Mouse (Mus musculus): Measurements from ENCODE around the gene Rasd1. TPM values are rescaled to one million over a fixed set of nuclear protein-coding genes. Genes with fewer than 3 reads are reported as not detected.

Rasd1 gene
- polyA plus RNA-seq (2012; rRNA removed) = 3.0 and 4.3 TPM in 2 replicates

DNA sequence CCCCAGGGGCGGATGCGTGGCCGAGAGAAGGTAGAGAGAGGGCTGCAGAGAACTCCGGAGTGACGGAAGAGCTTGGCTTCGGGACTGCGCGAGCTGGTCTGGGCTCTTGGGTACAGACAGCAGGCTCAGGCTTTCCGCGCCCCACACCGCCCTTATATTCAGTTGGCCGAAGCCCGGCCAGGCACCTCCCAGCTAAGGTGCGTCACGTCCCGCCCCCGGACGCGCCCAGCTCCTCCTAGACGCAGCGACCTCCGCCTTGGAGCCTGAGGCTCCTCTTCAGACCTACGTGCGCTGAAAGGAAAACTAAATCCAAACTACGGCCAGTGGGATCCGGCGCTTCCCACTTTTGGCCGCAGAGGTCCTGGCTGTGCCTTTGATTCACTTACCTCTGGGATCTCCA lies at the start of gene Rasd1:
TSS of gene Rasd1 (minus strand) at position 127 of the 400 bp plus-strand sequence.
- 0% methylated on average over 28 of the region's 28 CpGs for WGBS
- peaks cover 7% of the 10 kb centered on the region; the same call in 1 of the 2 replicates for H3K4me1 ChIP-seq (ENCODE audit: control insufficient read depth, insufficient read depth, low read length)
- H3K4me3 ChIP-seq (replicated peaks; ENCODE audit: extremely low read depth, low read depth, low read length) = peak within 1 kb of the TSS; percentile 49
- DNase-seq = peak; percentile 84
- TF ChIP-seq POLR2A (IDR thresholded peaks at IDR 0.05; ENCODE audit: borderline replicate concordance, extremely low read depth, low read depth, low read length) = peak; percentile 93; the same call in 1 of the 2 replicates
- no peak for TF ChIP-seq CTCF (IDR thresholded peaks at IDR 0.05; ENCODE audit: insufficient read depth, low read length)

GRCm38 (mm10) chr11:60011516-60011915 lies 46.8 kb upstream of the Rasd1 start:
- DNase-seq = no peak
- WGBS = 82% methylated on average over 3 of the region's 3 CpGs
- TF ChIP-seq CTCF (IDR thresholded peaks at IDR 0.05; ENCODE audit: insufficient read depth, low read length) (no peak), POLR2A (IDR thresholded peaks at IDR 0.05; ENCODE audit: borderline replicate concordance, extremely low read depth, low read depth, low read length) (no peak)
- no peak overlapping the region for H3K4me3 ChIP-seq (replicated peaks; ENCODE audit: extremely low read depth, low read depth, low read length)
- no peaks in the 10 kb centered on the region for H3K4me1 ChIP-seq (ENCODE audit: control insufficient read depth, insufficient read depth, low read length)

DNA sequence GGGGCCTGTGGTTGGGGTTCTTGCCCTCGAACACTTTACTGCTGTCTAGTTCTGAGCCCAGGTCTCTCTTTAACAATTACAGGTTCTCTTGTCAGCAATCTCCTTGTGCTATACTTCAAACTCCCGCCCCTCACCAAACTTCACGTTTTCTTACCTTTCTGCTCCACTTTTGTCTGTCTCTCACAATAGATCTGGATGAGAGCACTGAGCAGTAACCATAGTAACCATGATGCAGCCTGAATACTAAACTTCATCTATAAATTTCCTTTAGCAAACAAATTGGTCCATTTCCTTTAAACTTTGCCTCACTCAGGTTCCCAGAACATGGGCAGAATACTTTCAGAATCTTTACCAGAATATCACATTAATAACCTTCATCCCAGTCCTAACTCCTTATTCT lies 44.7 kb upstream of the Rasd1 start:
- TF ChIP-seq CTCF (IDR thresholded peaks at IDR 0.05; ENCODE audit: insufficient read depth, low read length) (no peak), POLR2A (IDR thresholded peaks at IDR 0.05; ENCODE audit: borderline replicate concordance, extremely low read depth, low read depth, low read length) (no peak)
- DNase-seq = no peak
- H3K4me3 ChIP-seq (replicated peaks; ENCODE audit: extremely low read depth, low read depth, low read length) = no peak overlapping the region
- no peaks in the 10 kb centered on the region for H3K4me1 ChIP-seq (ENCODE audit: control insufficient read depth, insufficient read depth, low read length)
- WGBS = 80% methylated on average over 3 of the region's 3 CpGs

- TF ChIP-seq POLR2A (IDR thresholded peaks at IDR 0.05; ENCODE audit: borderline replicate concordance, extremely low read depth, low read depth, low read length) = no peak
- TF ChIP-seq CTCF (IDR thresholded peaks at IDR 0.05; ENCODE audit: insufficient read depth, low read length) = no peak
- Histone ChIP-seq H3K4me1 (ENCODE audit: control insufficient read depth, insufficient read depth, low read length) (no peaks in the 10 kb centered on the region), H3K4me3 (replicated peaks; ENCODE audit: extremely low read depth, low read depth, low read length) (no peak overlapping the region)
- WGBS = 67% methylated on average over 3 of the region's 3 CpGs
- no peak for DNase-seq
Measured at GRCm38 (mm10) chr11:60005866-60006265, 41.1 kb upstream of the Rasd1 start.

- Histone ChIP-seq H3K4me1 (ENCODE audit: control insufficient read depth, insufficient read depth, low read length) (no peaks in the 10 kb centered on the region), H3K4me3 (replicated peaks; ENCODE audit: extremely low read depth, low read depth, low read length) (no peak overlapping the region)
- WGBS = 77% methylated on average over 6 of the region's 6 CpGs
- no peak for DNase-seq
- no peak for TF ChIP-seq POLR2A (IDR thresholded peaks at IDR 0.05; ENCODE audit: borderline replicate concordance, extremely low read depth, low read depth, low read length)
- TF ChIP-seq CTCF (IDR thresholded peaks at IDR 0.05; ENCODE audit: insufficient read depth, low read length) = no peak
Measured at GRCm38 (mm10) chr11:60004716-60005115, 40.0 kb upstream of the Rasd1 start.

- H3K4me1 ChIP-seq (ENCODE audit: control insufficient read depth, insufficient read depth, low read length) = no peaks in the 10 kb centered on the region
- TF ChIP-seq CTCF (IDR thresholded peaks at IDR 0.05; ENCODE audit: insufficient read depth, low read length) (no peak), POLR2A (IDR thresholded peaks at IDR 0.05; ENCODE audit: borderline replicate concordance, extremely low read depth, low read depth, low read length) (no peak)
- 75% methylated on average over 8 of the region's 8 CpGs for WGBS
- H3K4me3 ChIP-seq (replicated peaks; ENCODE audit: extremely low read depth, low read depth, low read length) = no peak overlapping the region
- DNase-seq = no peak
Measured at GRCm38 (mm10) chr11:60003811-60004210, 39.1 kb upstream of the Rasd1 start.

DNA sequence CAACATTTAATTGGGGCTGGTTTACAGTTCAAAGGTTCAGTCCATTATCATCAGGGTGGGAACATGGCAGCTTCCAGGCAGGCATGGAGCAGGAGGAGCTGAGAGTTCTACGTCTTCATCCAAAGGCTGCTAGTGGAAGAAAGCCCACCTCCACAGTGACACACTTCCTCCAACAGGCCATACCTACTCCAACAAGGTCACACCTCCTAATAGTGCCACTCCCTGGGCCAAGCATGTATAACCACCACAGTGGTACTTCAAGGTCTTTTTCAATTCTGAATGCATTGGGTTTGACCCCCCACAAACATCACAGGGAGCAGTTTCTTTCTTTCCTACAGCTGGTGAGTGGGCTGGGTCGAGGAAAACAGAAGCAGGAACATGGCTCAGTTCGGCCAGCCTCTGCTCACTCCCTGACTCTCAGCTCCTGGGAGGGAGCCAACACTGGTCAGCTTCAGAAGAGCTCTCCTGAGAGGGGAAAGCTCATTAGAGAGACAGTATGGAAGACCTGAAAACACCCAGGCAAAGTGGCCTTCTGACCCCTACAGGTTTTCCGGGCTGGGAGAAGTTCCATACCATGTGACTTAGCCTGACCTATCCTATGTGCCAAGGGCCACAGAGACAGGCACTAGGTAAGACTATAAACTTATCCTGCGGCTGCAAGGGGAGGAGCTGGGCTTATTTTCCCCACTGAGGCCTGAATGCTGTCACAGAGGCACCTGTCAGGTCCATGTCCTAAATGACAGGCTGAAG lies 36.7 kb upstream of the Rasd1 start:
- WGBS = 72% methylated on average over 5 of the region's 5 CpGs
- no peak for TF ChIP-seq CTCF (IDR thresholded peaks at IDR 0.05; ENCODE audit: insufficient read depth, low read length)
- TF ChIP-seq POLR2A (IDR thresholded peaks at IDR 0.05; ENCODE audit: borderline replicate concordance, extremely low read depth, low read depth, low read length) = no peak
- Histone ChIP-seq H3K4me1 (ENCODE audit: control insufficient read depth, insufficient read depth, low read length) (no peaks in the 10 kb centered on the region), H3K4me3 (replicated peaks; ENCODE audit: extremely low read depth, low read depth, low read length) (no peak overlapping the region)
- no peak for DNase-seq

GRCm38 (mm10) chr11:59994318-59994717 lies 29.6 kb upstream of the Rasd1 start:
- H3K4me3 ChIP-seq (replicated peaks; ENCODE audit: extremely low read depth, low read depth, low read length) = no peak overlapping the region
- no peak for TF ChIP-seq CTCF (IDR thresholded peaks at IDR 0.05; ENCODE audit: insufficient read depth, low read length)
- no peak for TF ChIP-seq POLR2A (IDR thresholded peaks at IDR 0.05; ENCODE audit: borderline replicate concordance, extremely low read depth, low read depth, low read length)
- WGBS = 38% methylated on average over 9 of the region's 9 CpGs
- H3K4me1 ChIP-seq (ENCODE audit: control insufficient read depth, insufficient read depth, low read length) = no peaks in the 10 kb centered on the region
- DNase-seq = no peak

DNA sequence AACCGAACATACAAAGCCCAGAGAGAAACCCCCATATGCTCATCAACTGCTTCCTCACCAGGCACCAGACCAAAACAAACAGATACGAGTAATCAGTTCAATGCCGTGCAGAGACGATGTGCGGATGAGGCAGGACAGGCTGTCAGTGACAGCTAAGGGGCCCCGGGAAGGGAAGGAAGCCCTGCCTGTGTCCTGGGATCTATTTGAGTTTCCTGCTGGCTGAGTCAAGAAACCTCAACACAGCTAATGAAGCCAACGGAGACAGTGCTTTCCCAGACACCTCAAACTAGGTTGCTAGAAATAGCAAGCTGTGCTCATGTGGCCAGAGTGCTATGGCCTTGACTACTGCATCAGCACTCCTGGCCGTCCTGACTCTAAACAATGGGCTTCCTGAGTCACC lies 26.6 kb upstream of the Rasd1 start:
- H3K4me1 ChIP-seq (ENCODE audit: control insufficient read depth, insufficient read depth, low read length) = no peaks in the 10 kb centered on the region
- no peak for TF ChIP-seq CTCF (IDR thresholded peaks at IDR 0.05; ENCODE audit: insufficient read depth, low read length)
- no peak for TF ChIP-seq POLR2A (IDR thresholded peaks at IDR 0.05; ENCODE audit: borderline replicate concordance, extremely low read depth, low read depth, low read length)
- H3K4me3 ChIP-seq (replicated peaks; ENCODE audit: extremely low read depth, low read depth, low read length) = no peak overlapping the region
- 29% methylated on average over 8 of the region's 8 CpGs for WGBS
- peak; percentile 14 for DNase-seq

- Histone ChIP-seq H3K4me1 (ENCODE audit: control insufficient read depth, insufficient read depth, low read length) (no peaks in the 10 kb centered on the region), H3K4me3 (replicated peaks; ENCODE audit: extremely low read depth, low read depth, low read length) (no peak overlapping the region)
- no peak for DNase-seq
- 79% methylated on average over 1 of the region's 1 CpGs for WGBS
- TF ChIP-seq CTCF (IDR thresholded peaks at IDR 0.05; ENCODE audit: insufficient read depth, low read length) (no peak), POLR2A (IDR thresholded peaks at IDR 0.05; ENCODE audit: borderline replicate concordance, extremely low read depth, low read depth, low read length) (no peak)
Measured at GRCm38 (mm10) chr11:59989406-59989805, 24.7 kb upstream of the Rasd1 start.
